Mouse (Mus musculus): ENCODE data around the gene Skap2. TPM values are rescaled to one million over a fixed set of nuclear protein-coding genes. Genes with fewer than 3 reads are reported as not detected.

Gene Skap2
- polyA plus RNA-seq, 1 experiment = 25.6 TPM

DNA sequence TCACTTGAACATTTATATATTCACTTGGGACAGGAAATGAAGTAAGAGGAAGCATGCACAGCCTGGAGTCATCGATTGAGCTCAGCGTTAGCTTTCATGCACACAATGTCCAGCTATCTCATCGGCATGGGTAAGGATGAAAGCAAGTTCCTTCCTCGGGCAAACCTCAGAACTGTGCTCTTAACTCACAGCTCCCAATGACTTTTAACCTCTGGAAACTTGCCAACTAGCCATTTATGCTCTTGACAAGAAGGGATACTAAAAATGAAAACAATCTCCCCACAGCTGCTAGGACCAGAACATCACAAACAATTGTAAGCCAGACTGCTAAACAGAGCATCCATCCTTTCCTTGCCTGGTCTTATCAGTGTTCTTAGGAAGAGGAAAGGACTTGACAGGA is 53.4 kb downstream of the Skap2 start:
- Histone ChIP-seq H3K4me3 (no peak overlapping the region), H3K79me2 (ENCODE audit: control insufficient read depth, insufficient read depth) (no peaks in the 10 kb centered on the region), H3K27me3 (ENCODE audit: control insufficient read depth, insufficient read depth, insufficient read length) (no peaks in the 10 kb centered on the region), H3K36me3 (ENCODE audit: control insufficient read depth, insufficient read depth) (no peaks in the 10 kb centered on the region), H3ac (ENCODE audit: control insufficient read depth, insufficient read length) (no peak overlapping the region), H3K4me2 (ENCODE audit: low read depth) (no peak overlapping the region)
- TF ChIP-seq MYOD1 (IDR thresholded peaks at IDR 0.05; ENCODE audit: control insufficient read depth in 1 of 3, insufficient read length in 2 of 3, low read depth in 2 of 3) = no peak
- TF ChIP-seq TCF12 (IDR thresholded peaks at IDR 0.05; ENCODE audit: insufficient read depth, poor library complexity, severe bottlenecking) = no peak
- TF ChIP-seq USF1 (IDR thresholded peaks at IDR 0.05; ENCODE audit: low read depth) = no peak

DNA sequence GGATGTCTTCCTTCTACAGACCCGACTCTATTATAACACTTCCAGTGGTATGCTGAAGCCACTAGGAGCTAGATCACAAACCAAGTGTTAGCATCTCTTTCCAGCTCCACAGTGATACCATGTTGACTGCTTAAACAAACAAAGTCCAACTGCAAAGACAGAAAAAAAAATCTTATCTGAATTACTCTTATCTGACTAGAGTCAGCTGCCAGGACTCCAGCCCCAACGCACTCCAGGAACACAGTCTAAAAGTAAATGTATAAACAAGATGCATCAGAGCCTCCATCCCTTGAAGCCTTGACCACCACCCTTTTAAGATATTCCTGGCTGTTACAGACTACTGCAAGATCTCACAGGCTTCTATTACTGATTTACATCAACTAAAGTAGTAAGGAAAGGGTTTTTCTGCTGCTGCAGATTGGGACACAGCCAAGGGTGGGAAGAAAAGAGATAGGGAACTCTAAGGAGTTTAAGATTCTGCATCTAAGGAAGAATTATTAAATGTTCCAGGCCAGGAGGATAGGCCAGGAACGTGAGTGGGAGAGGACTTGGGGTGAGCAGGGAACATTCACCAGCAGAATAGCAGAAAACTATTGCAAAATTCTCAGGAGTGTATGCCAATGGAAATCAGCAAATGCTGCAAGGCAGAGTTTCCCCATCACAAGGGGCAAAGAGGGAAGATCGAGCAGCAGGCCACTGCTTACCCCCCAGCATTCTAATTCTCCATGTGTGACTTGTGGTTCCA is 56.1 kb downstream of the Skap2 start:
- TF ChIP-seq CEBPB (IDR thresholded peaks at IDR 0.05; ENCODE audit: insufficient read depth, poor library complexity, severe bottlenecking) = no peak
- no peak for TF ChIP-seq POLR2A (IDR thresholded peaks at IDR 0.05; ENCODE audit: insufficient read length, low read depth)
- no peak for TF ChIP-seq MAX (IDR thresholded peaks at IDR 0.05; ENCODE audit: low read depth)
- TF ChIP-seq USF1 (IDR thresholded peaks at IDR 0.05; ENCODE audit: low read depth) = no peak
- TF ChIP-seq REST (IDR thresholded peaks at IDR 0.05; ENCODE audit: insufficient read depth, insufficient read length) = no peak
- no peak for TF ChIP-seq MYOD1 (IDR thresholded peaks at IDR 0.05; ENCODE audit: control insufficient read depth in 1 of 3, insufficient read length in 2 of 3, low read depth in 2 of 3)
- TF ChIP-seq TCF12 (IDR thresholded peaks at IDR 0.05; ENCODE audit: insufficient read depth, poor library complexity, severe bottlenecking) = no peak
- TF ChIP-seq SRF (IDR thresholded peaks at IDR 0.05; ENCODE audit: control insufficient read depth, insufficient read length, low read depth) = no peak
- TF ChIP-seq TCF3 (IDR thresholded peaks at IDR 0.05; ENCODE audit: insufficient read length, low read depth) = no peak
- no peak for TF ChIP-seq E2F4 (IDR thresholded peaks at IDR 0.05; ENCODE audit: insufficient read depth)
- TF ChIP-seq POLR2AphosphoS2 (IDR thresholded peaks at IDR 0.05; ENCODE audit: insufficient read length, low read depth) = no peak
- TF ChIP-seq MYOG (IDR thresholded peaks at IDR 0.05; ENCODE audit: control insufficient read depth in 1 of 3, insufficient read depth in 1 of 3, insufficient read length in 2 of 3, low read depth in 2 of 3) = no peak
- Histone ChIP-seq H3K4me2 (ENCODE audit: low read depth) (no peak overlapping the region), H3K4me3 (no peak overlapping the region), H3K79me2 (ENCODE audit: control insufficient read depth, insufficient read depth) (no peaks in the 10 kb centered on the region), H3ac (ENCODE audit: control insufficient read depth, insufficient read length) (no peak overlapping the region), H3K27me3 (ENCODE audit: control insufficient read depth, insufficient read depth, insufficient read length) (no peaks in the 10 kb centered on the region), H3K36me3 (ENCODE audit: control insufficient read depth, insufficient read depth) (no peaks in the 10 kb centered on the region)

DNA sequence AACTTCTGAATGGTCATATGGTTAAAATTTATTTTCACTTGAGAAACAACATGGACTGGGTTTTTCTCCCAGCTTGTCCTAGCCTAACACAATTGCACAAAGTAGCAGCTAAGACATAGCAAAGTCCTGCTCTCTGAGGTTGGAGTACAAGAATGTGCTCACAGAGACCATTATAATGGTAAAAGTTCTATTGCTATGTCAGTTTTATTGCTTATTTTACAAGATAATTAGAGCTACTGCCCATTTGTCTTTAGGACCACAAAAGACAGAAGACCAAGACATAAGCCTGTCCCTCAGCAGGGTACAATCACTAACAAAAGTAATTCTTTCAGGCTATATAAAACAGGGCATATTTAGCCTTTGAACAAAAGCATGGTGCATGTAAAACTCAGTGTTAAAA is 64.7 kb downstream of the Skap2 start:
- Histone ChIP-seq H3K4me2 (ENCODE audit: low read depth) (no peak overlapping the region), H3K36me3 (ENCODE audit: control insufficient read depth, insufficient read depth) (no peaks in the 10 kb centered on the region), H3K4me3 (no peak overlapping the region), H3K27me3 (ENCODE audit: control insufficient read depth, insufficient read depth, insufficient read length) (no peaks in the 10 kb centered on the region), H3ac (ENCODE audit: control insufficient read depth, insufficient read length) (no peak overlapping the region), H3K79me2 (ENCODE audit: control insufficient read depth, insufficient read depth) (no peaks in the 10 kb centered on the region)
- TF ChIP-seq TCF3 (IDR thresholded peaks at IDR 0.05; ENCODE audit: insufficient read length, low read depth) (no peak), POLR2A (IDR thresholded peaks at IDR 0.05; ENCODE audit: insufficient read length, low read depth) (no peak), MAX (IDR thresholded peaks at IDR 0.05; ENCODE audit: low read depth) (no peak), MYOD1 (IDR thresholded peaks at IDR 0.05; ENCODE audit: control insufficient read depth in 1 of 3, insufficient read length in 2 of 3, low read depth in 2 of 3) (no peak), E2F4 (IDR thresholded peaks at IDR 0.05; ENCODE audit: insufficient read depth) (no peak), CEBPB (IDR thresholded peaks at IDR 0.05; ENCODE audit: insufficient read depth, poor library complexity, severe bottlenecking) (no peak), REST (IDR thresholded peaks at IDR 0.05; ENCODE audit: insufficient read depth, insufficient read length) (no peak), TCF12 (IDR thresholded peaks at IDR 0.05; ENCODE audit: insufficient read depth, poor library complexity, severe bottlenecking) (no peak), USF1 (IDR thresholded peaks at IDR 0.05; ENCODE audit: low read depth) (no peak), SRF (IDR thresholded peaks at IDR 0.05; ENCODE audit: control insufficient read depth, insufficient read length, low read depth) (no peak), POLR2AphosphoS2 (IDR thresholded peaks at IDR 0.05; ENCODE audit: insufficient read length, low read depth) (no peak), MYOG (IDR thresholded peaks at IDR 0.05; ENCODE audit: control insufficient read depth in 1 of 3, insufficient read depth in 1 of 3, insufficient read length in 2 of 3, low read depth in 2 of 3) (no peak)

DNA sequence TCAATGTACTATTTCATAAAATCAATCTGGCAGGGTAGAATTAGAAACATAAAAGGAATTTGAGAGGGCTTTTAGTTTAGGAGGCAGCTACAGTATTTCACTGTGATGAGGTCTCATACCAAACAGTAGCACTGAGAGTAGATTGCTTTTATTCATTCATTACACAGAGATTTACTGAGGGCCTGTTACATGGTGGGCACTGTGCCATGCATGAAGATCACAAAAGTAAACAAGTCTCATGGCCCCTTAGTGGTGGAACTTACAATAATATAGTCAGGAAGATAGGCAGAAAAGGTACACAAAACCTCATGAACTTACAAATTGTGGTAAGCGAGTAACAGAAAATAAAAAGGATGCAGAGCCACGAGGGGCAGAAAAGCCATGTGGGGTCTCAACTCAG is 67.4 kb downstream of the Skap2 start:
- Histone ChIP-seq H3ac (ENCODE audit: control insufficient read depth, insufficient read length) (no peak overlapping the region), H3K27me3 (ENCODE audit: control insufficient read depth, insufficient read depth, insufficient read length) (no peaks in the 10 kb centered on the region), H3K4me3 (no peak overlapping the region), H3K79me2 (ENCODE audit: control insufficient read depth, insufficient read depth) (no peaks in the 10 kb centered on the region), H3K4me2 (ENCODE audit: low read depth) (no peak overlapping the region), H3K36me3 (ENCODE audit: control insufficient read depth, insufficient read depth) (no peaks in the 10 kb centered on the region)
- TF ChIP-seq TCF3 (IDR thresholded peaks at IDR 0.05; ENCODE audit: insufficient read length, low read depth) = no peak

DNA sequence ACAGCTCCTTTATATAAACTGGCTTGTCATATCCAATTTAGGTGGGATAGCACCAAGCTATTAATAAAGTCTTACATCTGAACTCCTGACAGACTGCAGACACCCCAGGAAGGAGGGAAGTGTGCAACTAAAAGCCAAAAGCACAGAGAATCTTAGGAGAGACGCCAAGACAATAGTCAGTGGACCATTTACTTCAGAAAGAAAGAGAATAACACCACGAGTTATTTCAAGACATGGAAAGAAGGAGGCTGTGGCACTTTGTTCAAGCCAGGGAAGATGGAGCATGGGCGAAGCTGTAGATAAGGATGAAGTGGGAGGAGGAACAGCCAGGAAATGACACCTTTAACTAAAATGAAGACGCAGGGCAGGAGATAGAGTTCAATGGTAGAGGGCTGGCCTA is 78.4 kb downstream of the Skap2 start:
- TF ChIP-seq MYOD1 (IDR thresholded peaks at IDR 0.05; ENCODE audit: control insufficient read depth in 1 of 3, insufficient read length in 2 of 3, low read depth in 2 of 3) = no peak
- no peak for TF ChIP-seq MYOG (IDR thresholded peaks at IDR 0.05; ENCODE audit: control insufficient read depth in 1 of 3, insufficient read depth in 1 of 3, insufficient read length in 2 of 3, low read depth in 2 of 3)
- no peak for TF ChIP-seq CEBPB (IDR thresholded peaks at IDR 0.05; ENCODE audit: insufficient read depth, poor library complexity, severe bottlenecking)
- no peak for TF ChIP-seq POLR2AphosphoS2 (IDR thresholded peaks at IDR 0.05; ENCODE audit: insufficient read length, low read depth)
- TF ChIP-seq TCF12 (IDR thresholded peaks at IDR 0.05; ENCODE audit: insufficient read depth, poor library complexity, severe bottlenecking) = no peak
- TF ChIP-seq REST (IDR thresholded peaks at IDR 0.05; ENCODE audit: insufficient read depth, insufficient read length) = no peak
- TF ChIP-seq MAX (IDR thresholded peaks at IDR 0.05; ENCODE audit: low read depth) = no peak
- no peaks in the 10 kb centered on the region for H3K79me2 ChIP-seq (ENCODE audit: control insufficient read depth, insufficient read depth)
- H3K27me3 ChIP-seq (ENCODE audit: control insufficient read depth, insufficient read depth, insufficient read length) = no peaks in the 10 kb centered on the region
- H3ac ChIP-seq (ENCODE audit: control insufficient read depth, insufficient read length) = no peak overlapping the region
- H3K4me2 ChIP-seq (ENCODE audit: low read depth) = no peak overlapping the region
- H3K36me3 ChIP-seq (ENCODE audit: control insufficient read depth, insufficient read depth) = no peaks in the 10 kb centered on the region
- no peak overlapping the region for H3K4me3 ChIP-seq

Measured in myocyte (in vitro differentiated cells).